Mouse (Mus musculus): ENCODE data around the gene Abcf2. TPM values are rescaled to one million over a fixed set of nuclear protein-coding genes. Genes with fewer than 3 reads are reported as not detected.
A peak's percentile ranks its signal among the peaks of the same experiment; 100 is the strongest.
"Not testable (repeated sequence)": the region's sequence is repeated elsewhere in the genome, so short reads cannot be mapped to it uniquely, and the experiment has no call there.

The Abcf2 gene
- polyA plus RNA-seq, 1 experiment from 2014 or later: 125 TPM

GRCm38 (mm10) chr5:24589511-24590500 lies 12.5 kb upstream of the Abcf2 start:
- Histone ChIP-seq H3K9me3 (no peaks in the 10 kb centered on the region), H3K4me1 (replicated peaks) (peaks cover 57% of the 10 kb centered on the region), H3K27me3 (ENCODE audit: insufficient read depth, poor library complexity, severe bottlenecking) (peaks cover 41% of the 10 kb centered on the region), H3K27ac (no peak overlapping the region), H3K36me3 (peaks cover 67% of the 10 kb centered on the region), H3K4me3 (no peak overlapping the region)
- WGBS: 90% methylated on average over 20 of the region's 20 CpGs
- DNase-seq (ENCODE audit: low spot score): no peak

GRCm38 (mm10) chr5:24587200-24587577 lies 9.9 kb upstream of the Abcf2 start:
- peak; percentile 13 for DNase-seq (ENCODE audit: low spot score)
- Histone ChIP-seq H3K9me3 (no peaks in the 10 kb centered on the region), H3K27me3 (ENCODE audit: insufficient read depth, poor library complexity, severe bottlenecking) (peaks cover 23% of the 10 kb centered on the region), H3K4me1 (replicated peaks) (peaks cover 50% of the 10 kb centered on the region), H3K4me3 (peak overlapping the region; percentile 89), H3K36me3 (peaks cover 41% of the 10 kb centered on the region), H3K27ac (peak overlapping the region; percentile 89)
- WGBS: 32% methylated on average over 4 of the region's 4 CpGs

GRCm38 (mm10) chr5:24586547-24587199 lies 9.4 kb upstream of the Abcf2 start, which contains the start of gene Chpf2:
Chpf2 (plus strand) TSS chr5:24586741.
- Histone ChIP-seq H3K4me3 (peak within 1 kb of the TSS; percentile 89), H3K9me3 (no peaks in the 10 kb centered on the region), H3K27ac (peak within 1 kb of the TSS; percentile 89), H3K27me3 (ENCODE audit: insufficient read depth, poor library complexity, severe bottlenecking) (peaks cover 18% of the 10 kb centered on the region), H3K36me3 (peaks cover 36% of the 10 kb centered on the region), H3K4me1 (replicated peaks) (peaks cover 45% of the 10 kb centered on the region)
- DNase-seq (ENCODE audit: low spot score): peak; percentile 91
- WGBS: under 1% methylated on average over 43 of the region's 43 CpGs

GRCm38 (mm10) chr5:24586106-24586505 lies 8.8 kb upstream of the Abcf2 start:
- H3K9me3 ChIP-seq: no peaks in the 10 kb centered on the region
- peaks cover 12% of the 10 kb centered on the region; the same call in 1 of the 2 replicates for H3K27me3 ChIP-seq (ENCODE audit: insufficient read depth, poor library complexity, severe bottlenecking)
- peaks cover 39% of the 10 kb centered on the region for H3K4me1 ChIP-seq (replicated peaks)
- peak overlapping the region; percentile 89 for H3K4me3 ChIP-seq
- 14% methylated on average over 8 of the region's 8 CpGs for WGBS
- no peak for DNase-seq (ENCODE audit: low spot score)
- peak overlapping the region; percentile 89 for H3K27ac ChIP-seq
- peaks cover 30% of the 10 kb centered on the region for H3K36me3 ChIP-seq

GRCm38 (mm10) chr5:24578109-24578963 lies 1.1 kb upstream of the Abcf2 start:
- no peaks in the 10 kb centered on the region for H3K9me3 ChIP-seq
- H3K4me1 ChIP-seq (replicated peaks): peaks cover 22% of the 10 kb centered on the region
- no peaks in the 10 kb centered on the region for H3K27me3 ChIP-seq (ENCODE audit: insufficient read depth, poor library complexity, severe bottlenecking)
- peak overlapping the region; percentile 93 for H3K27ac ChIP-seq
- 71% methylated on average over 6 of the region's 6 CpGs for WGBS
- peaks cover 21% of the 10 kb centered on the region for H3K36me3 ChIP-seq
- H3K4me3 ChIP-seq: peak overlapping the region; percentile 87
- no peak for DNase-seq (ENCODE audit: low spot score)

- WGBS: under 1% methylated on average over 32 of the region's 32 CpGs
- Histone ChIP-seq H3K27ac (peak overlapping the region; percentile 93), H3K36me3 (peaks cover 37% of the 10 kb centered on the region), H3K4me1 (replicated peaks) (peaks cover 22% of the 10 kb centered on the region), H3K9me3 (no peaks in the 10 kb centered on the region), H3K27me3 (ENCODE audit: insufficient read depth, poor library complexity, severe bottlenecking) (no peaks in the 10 kb centered on the region), H3K4me3 (peak overlapping the region; percentile 87)
- DNase-seq (ENCODE audit: low spot score): no peak
Measured at GRCm38 (mm10) chr5:24576801-24577182, 475 bp downstream of the Abcf2 start.

- H3K27me3 ChIP-seq (ENCODE audit: insufficient read depth, poor library complexity, severe bottlenecking): no peaks in the 10 kb centered on the region
- peak overlapping the region; percentile 87 for H3K4me3 ChIP-seq
- H3K9me3 ChIP-seq: no peaks in the 10 kb centered on the region
- peaks cover 45% of the 10 kb centered on the region for H3K36me3 ChIP-seq
- no peak for DNase-seq (ENCODE audit: low spot score)
- peaks cover 22% of the 10 kb centered on the region for H3K4me1 ChIP-seq (replicated peaks)
- H3K27ac ChIP-seq: no peak overlapping the region
- 90% methylated on average over 1 of the region's 1 CpGs for WGBS
Measured at GRCm38 (mm10) chr5:24575948-24576347, 1.3 kb downstream of the Abcf2 start.

- no peak for DNase-seq (ENCODE audit: low spot score)
- no peaks in the 10 kb centered on the region for H3K36me3 ChIP-seq
- H3K27ac ChIP-seq: no peak within 1 kb of the TSS
- peaks cover 9% of the 10 kb centered on the region; the same call in 1 of the 2 replicates for H3K4me1 ChIP-seq (replicated peaks)
- H3K27me3 ChIP-seq (ENCODE audit: insufficient read depth, poor library complexity, severe bottlenecking): peaks cover 13% of the 10 kb centered on the region; the same call in 1 of the 2 replicates
- no peak within 1 kb of the TSS for H3K4me3 ChIP-seq
- H3K9me3 ChIP-seq: peaks cover 4% of the 10 kb centered on the region; the same call in 1 of the 2 replicates
- 73% methylated on average over 2 of the region's 2 CpGs for WGBS
Measured at GRCm38 (mm10) chr5:24556709-24557108, 20.6 kb downstream of the Abcf2 start, which contains the start of gene 4931409K22Rik. 4931409K22Rik (minus strand) TSS chr5:24556809.

GRCm38 (mm10) chr5:24555335-24555734 lies 21.9 kb downstream of the Abcf2 start:
- not testable (repeated sequence) for DNase-seq (ENCODE audit: low spot score); H3K36me3 ChIP-seq; H3K4me3 ChIP-seq; H3K9me3 ChIP-seq; H3K27ac ChIP-seq
- H3K4me1 ChIP-seq (replicated peaks): peaks cover 22% of the 10 kb centered on the region
- peaks cover 21% of the 10 kb centered on the region; the same call in 1 of the 2 replicates for H3K27me3 ChIP-seq (ENCODE audit: insufficient read depth, poor library complexity, severe bottlenecking)
- 91% methylated on average over 7 of the region's 7 CpGs for WGBS

GRCm38 (mm10) chr5:24553621-24554244 lies 23.5 kb downstream of the Abcf2 start:
- Histone ChIP-seq H3K27ac (no peak overlapping the region), H3K4me3 (no peak overlapping the region), H3K9me3 (peaks cover 4% of the 10 kb centered on the region; the same call in 1 of the 2 replicates), H3K27me3 (ENCODE audit: insufficient read depth, poor library complexity, severe bottlenecking) (peaks cover 30% of the 10 kb centered on the region), H3K36me3 (no peaks in the 10 kb centered on the region), H3K4me1 (replicated peaks) (peaks cover 22% of the 10 kb centered on the region)
- DNase-seq (ENCODE audit: low spot score): no peak
- 72% methylated on average over 5 of the region's 5 CpGs for WGBS

GRCm38 (mm10) chr5:24551317-24551688 lies 26.0 kb downstream of the Abcf2 start:
- H3K4me3 ChIP-seq: peak overlapping the region; percentile 27; the same call in 1 of the 2 replicates
- no peaks in the 10 kb centered on the region for H3K36me3 ChIP-seq
- H3K27ac ChIP-seq: peak overlapping the region; percentile 66
- peaks cover 34% of the 10 kb centered on the region for H3K27me3 ChIP-seq (ENCODE audit: insufficient read depth, poor library complexity, severe bottlenecking)
- WGBS: 47% methylated on average over 2 of the region's 2 CpGs
- H3K9me3 ChIP-seq: peaks cover 4% of the 10 kb centered on the region; the same call in 1 of the 2 replicates
- no peak for DNase-seq (ENCODE audit: low spot score)
- H3K4me1 ChIP-seq (replicated peaks): peaks cover 22% of the 10 kb centered on the region

Data from hindbrain, embryonic 10.5 days (tissue).